Mouse (Mus musculus) midbrain, embryonic 11.5 days (tissue): ENCODE measurements around the gene Ssbp3. TPM values are rescaled to one million over a fixed set of nuclear protein-coding genes. Genes with fewer than 3 reads are reported as not detected.

Experiments used
- ATAC-seq: fragments of 200-750 bp; cut with Nextera tagmentation; 2 replicates; pipeline ENCODE4 v1.8.0; 2017; ENCODE audit warnings: moderate TSS enrichment, moderate library complexity; ENCODE audit not compliant: low FRiP score
- DNase-seq: peaks from one replicate; pipeline ENCODE4 v3.0.0; 2015; ENCODE audit warnings: low spot score; ENCODE audit errors: missing footprints
- H3K27ac ChIP-seq: fragments of 300-500 bp; sonication (generic); 2 replicates; pipeline ENCODE4 v1.5.1; 2014; ENCODE audit warnings: low read depth, low read length
- H3K27me3 ChIP-seq: fragments of 300-500 bp; sonication (generic); 2 replicates; pipeline ENCODE4 v1.6.1; 2014; ENCODE audit warnings: mild to moderate bottlenecking, low read length, moderate library complexity, mixed read lengths; ENCODE audit not compliant: control insufficient read depth, insufficient read depth
- H3K36me3 ChIP-seq: fragments of 300-500 bp; sonication (generic); 2 replicates; pipeline ENCODE4 v1.6.1; 2014; ENCODE audit warnings: mild to moderate bottlenecking, low read length, moderate library complexity, mixed read lengths; ENCODE audit not compliant: control insufficient read depth, insufficient read depth
- H3K4me1 ChIP-seq: fragments of 300-500 bp; sonication (generic); 2 replicates; pipeline ENCODE4 v1.6.1; 2014; ENCODE audit warnings: low read length; ENCODE audit not compliant: control insufficient read depth, insufficient read depth
- H3K4me2 ChIP-seq: fragments of 300-500 bp; sonication (generic); 2 replicates; pipeline ENCODE4 v1.6.1; 2014; ENCODE audit warnings: mild to moderate bottlenecking, moderate library complexity
- H3K4me3 ChIP-seq: fragments of 300-500 bp; sonication (generic); 2 replicates; pipeline ENCODE4 v1.5.1; 2014; ENCODE audit warnings: low read depth, low read length
- H3K9ac ChIP-seq: fragments of 300-500 bp; sonication (generic); 2 replicates; pipeline ENCODE4 v1.6.1; 2014; ENCODE audit warnings: low read length
- H3K9me3 ChIP-seq: fragments of 300-500 bp; sonication (generic); 2 replicates; pipeline ENCODE4 v1.6.1; 2016; ENCODE audit warnings: low read length; ENCODE audit not compliant: control insufficient read depth
- WGBS: fragments of 180-500 bp; shearing (Covaris S2); extraction: QIAGEN DNeasy Blood & Tissue Kit; methylation state at CpG from one replicate; pipeline ENCODE4 v1.1.7; 2014; 5-methylcytosine and 5-hydroxymethylcytosine counted together
- polyA plus RNA-seq: library from polyadenylated mRNA; unstranded; fragments of >200 nt; fragmentation: Nextera tagmentation; extraction: Ambion mirVana; gene quantifications from 2 replicates; pipeline ENCODE4 v1.2.1, GENCODE M21; 2014

The Ssbp3 gene
- polyA plus RNA-seq, 1 experiment from 2014 or later, result 124 TPM

DNA sequence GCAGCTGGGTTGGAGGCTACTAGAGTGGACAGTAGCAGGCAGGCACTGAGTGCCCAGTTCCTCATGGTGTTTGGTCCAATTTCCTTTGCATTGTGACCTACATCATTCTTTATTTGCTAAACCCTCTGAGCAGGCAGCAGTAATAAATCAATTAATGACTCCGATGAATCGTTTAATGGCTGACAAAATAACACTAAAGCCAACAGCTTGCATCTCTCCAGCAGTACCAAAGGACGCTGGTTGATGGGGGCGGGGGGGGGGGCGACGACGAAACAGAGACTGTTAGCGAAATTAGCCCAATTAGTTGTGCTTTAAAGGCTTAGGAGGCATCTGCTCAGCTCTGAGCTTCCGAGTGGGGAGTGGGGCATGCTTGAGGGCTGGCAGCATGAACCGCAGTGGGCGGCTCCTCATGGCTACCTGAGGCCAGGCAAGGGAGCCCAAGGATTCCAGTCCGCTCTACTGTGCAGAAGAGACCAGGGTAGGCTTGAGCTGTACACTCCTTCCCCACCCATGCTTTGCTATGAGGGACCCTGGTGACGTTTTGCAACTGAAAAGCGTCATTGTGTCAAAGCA, 91.5 kb downstream of the Ssbp3 start:
- DNase-seq, result no peak
- peaks cover 22% of the 10 kb centered on the region for H3K4me1 ChIP-seq
- H3K4me3 ChIP-seq, result no peak overlapping the region
- no peak overlapping the region for H3K4me2 ChIP-seq
- WGBS, result 78% methylated on average over 14 of the region's 14 CpGs
- no peak overlapping the region for H3K9ac ChIP-seq
- no peaks in the 10 kb centered on the region for H3K27me3 ChIP-seq
- H3K27ac ChIP-seq, result no peak overlapping the region
- ATAC-seq, result no peak
- H3K9me3 ChIP-seq, result no peaks in the 10 kb centered on the region
- H3K36me3 ChIP-seq, result no peaks in the 10 kb centered on the region

DNA sequence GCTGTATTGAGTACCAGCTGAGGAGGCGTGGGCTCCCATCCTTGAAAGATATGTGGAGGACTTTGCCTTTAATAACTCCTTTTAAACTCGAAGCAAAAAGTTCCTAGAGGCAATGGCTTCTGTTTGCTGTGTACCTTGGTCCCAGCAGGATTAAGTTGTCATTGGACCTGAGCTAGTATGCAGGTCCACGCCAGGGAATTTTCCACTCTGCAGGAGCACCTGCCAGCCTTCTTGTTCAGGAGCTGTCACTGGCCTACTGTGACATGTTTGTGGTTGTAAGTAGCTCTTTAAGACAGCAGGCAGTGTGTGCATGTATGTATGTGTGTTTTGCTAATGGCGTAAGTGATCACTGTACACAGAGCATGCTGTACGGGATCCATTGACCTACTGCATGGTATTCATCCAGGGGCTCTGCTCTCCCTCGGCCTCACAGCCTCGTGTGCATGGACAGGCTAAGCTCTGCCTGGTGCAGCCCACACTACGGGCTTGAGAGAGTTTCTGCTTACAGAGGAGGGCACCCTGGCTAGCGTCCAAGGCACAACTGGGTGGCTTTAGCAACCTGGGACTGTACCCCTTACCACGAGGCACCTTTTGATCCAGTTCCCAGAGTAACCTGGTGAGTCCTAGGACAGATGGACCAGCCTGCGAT, 92.1 kb downstream of the Ssbp3 start:
- WGBS, result 73% methylated on average over 11 of the region's 11 CpGs
- Histone ChIP-seq H3K9me3 (no peaks in the 10 kb centered on the region), H3K4me2 (no peak overlapping the region), H3K4me3 (no peak overlapping the region), H3K27me3 (no peaks in the 10 kb centered on the region), H3K36me3 (no peaks in the 10 kb centered on the region), H3K9ac (no peak overlapping the region), H3K27ac (no peak overlapping the region), H3K4me1 (peaks cover 22% of the 10 kb centered on the region)
- ATAC-seq, result no peak
- DNase-seq, result no peak

DNA sequence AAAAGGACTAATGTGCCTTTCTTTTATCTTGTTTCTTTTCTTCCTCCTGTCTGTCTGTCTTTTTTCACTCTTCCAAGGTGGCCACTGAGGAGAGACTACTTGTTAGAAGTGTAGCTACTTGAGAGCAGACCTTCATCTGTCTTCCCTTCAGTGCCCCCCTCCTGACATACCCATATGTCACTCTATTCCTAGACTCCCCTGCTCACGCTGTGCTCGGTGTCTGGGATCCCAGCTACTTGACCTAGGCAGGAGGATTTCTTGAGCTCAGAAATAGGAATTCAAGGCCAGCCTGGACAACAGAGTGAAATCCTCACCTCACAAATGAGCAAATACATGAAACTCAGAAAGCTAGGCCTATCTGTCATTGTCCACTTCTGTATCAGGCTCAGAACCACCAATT, 92.7 kb downstream of the Ssbp3 start:
- Histone ChIP-seq H3K4me3 (no peak overlapping the region), H3K36me3 (no peaks in the 10 kb centered on the region), H3K9me3 (no peaks in the 10 kb centered on the region), H3K4me1 (peaks cover 22% of the 10 kb centered on the region), H3K27me3 (no peaks in the 10 kb centered on the region), H3K9ac (no peak overlapping the region), H3K4me2 (no peak overlapping the region), H3K27ac (no peak overlapping the region)
- 74% methylated on average over 2 of the region's 2 CpGs for WGBS
- no peak for ATAC-seq
- DNase-seq, result no peak

- DNase-seq, result no peak
- Histone ChIP-seq H3K9ac (no peak overlapping the region), H3K36me3 (no peaks in the 10 kb centered on the region), H3K27me3 (no peaks in the 10 kb centered on the region), H3K27ac (no peak overlapping the region), H3K4me3 (no peak overlapping the region), H3K4me2 (no peak overlapping the region), H3K9me3 (no peaks in the 10 kb centered on the region), H3K4me1 (peaks cover 22% of the 10 kb centered on the region)
- WGBS, result 70% methylated on average over 3 of the region's 3 CpGs
- no peak for ATAC-seq
Measured at GRCm38 (mm10) chr4:107003786-107004185, 93.3 kb downstream of the Ssbp3 start.

- ATAC-seq (no peak), DNase-seq (no peak)
- Histone ChIP-seq H3K4me1 (peaks cover 22% of the 10 kb centered on the region), H3K9ac (no peak overlapping the region), H3K27me3 (no peaks in the 10 kb centered on the region), H3K4me3 (no peak overlapping the region), H3K9me3 (no peaks in the 10 kb centered on the region), H3K36me3 (no peaks in the 10 kb centered on the region), H3K4me2 (no peak overlapping the region), H3K27ac (no peak overlapping the region)
- WGBS, result 75% methylated on average over 3 of the region's 3 CpGs
Measured at GRCm38 (mm10) chr4:107004346-107004745, 93.8 kb downstream of the Ssbp3 start.

- no peak overlapping the region for H3K27ac ChIP-seq
- H3K4me3 ChIP-seq, result no peak overlapping the region
- no peak for DNase-seq
- no peak overlapping the region for H3K9ac ChIP-seq
- no peak overlapping the region for H3K4me2 ChIP-seq
- 85% methylated on average over 5 of the region's 5 CpGs for WGBS
- no peaks in the 10 kb centered on the region for H3K27me3 ChIP-seq
- H3K36me3 ChIP-seq, result no peaks in the 10 kb centered on the region
- ATAC-seq, result no peak
- H3K9me3 ChIP-seq, result no peaks in the 10 kb centered on the region
- peaks cover 18% of the 10 kb centered on the region for H3K4me1 ChIP-seq
Measured at GRCm38 (mm10) chr4:107005166-107005565, 94.7 kb downstream of the Ssbp3 start.

DNA sequence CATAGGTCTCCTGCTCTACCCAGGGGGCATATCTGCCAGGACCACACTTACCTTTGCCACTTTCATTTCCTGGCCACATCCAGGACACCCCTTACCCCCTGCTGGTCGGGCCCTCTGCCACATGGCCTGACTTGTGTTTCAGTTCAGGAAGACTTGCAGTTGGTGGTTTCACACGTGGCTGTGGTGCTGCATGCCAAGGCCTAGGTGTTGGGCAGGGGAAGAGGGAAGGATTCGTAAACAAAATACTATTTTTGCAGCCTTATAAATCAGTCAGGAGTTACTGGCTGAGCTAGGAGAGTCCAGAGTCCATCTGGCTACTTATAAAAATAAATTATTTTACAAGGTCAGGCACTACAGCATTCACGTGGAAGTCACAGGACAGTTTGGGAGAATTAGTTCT, 95.7 kb downstream of the Ssbp3 start:
- H3K36me3 ChIP-seq, result no peaks in the 10 kb centered on the region

DNA sequence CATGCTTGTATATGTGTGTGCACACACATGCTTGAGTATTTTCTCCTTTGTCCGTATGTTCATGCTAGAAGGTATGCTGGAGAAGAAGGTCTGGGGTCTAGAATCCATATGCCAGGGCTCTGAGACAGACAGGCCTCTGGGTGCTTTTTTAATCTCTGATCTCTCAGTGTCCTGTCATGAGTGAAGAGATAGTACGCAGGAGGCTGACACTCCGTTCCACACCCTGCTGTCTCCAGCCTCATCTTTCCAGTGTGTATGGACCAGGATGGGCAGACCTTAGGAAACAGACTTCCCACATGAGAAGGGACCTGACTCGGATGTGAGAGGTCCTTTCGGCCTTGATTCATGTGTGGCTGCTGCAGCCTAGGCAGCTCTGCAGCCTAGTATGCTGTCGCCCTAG, 96.3 kb downstream of the Ssbp3 start:
- Histone ChIP-seq H3K4me3 (no peak overlapping the region), H3K4me1 (peaks cover 10% of the 10 kb centered on the region), H3K9ac (no peak overlapping the region), H3K9me3 (no peaks in the 10 kb centered on the region), H3K4me2 (no peak overlapping the region), H3K36me3 (no peaks in the 10 kb centered on the region), H3K27me3 (no peaks in the 10 kb centered on the region), H3K27ac (no peak overlapping the region)
- DNase-seq (no peak), ATAC-seq (no peak)
- WGBS, result 92% methylated on average over 6 of the region's 6 CpGs

More for the DNA sequence above, 95.7 kb downstream of the Ssbp3 start:
- WGBS, result 80% methylated on average over 4 of the region's 4 CpGs
- peaks cover 16% of the 10 kb centered on the region for H3K4me1 ChIP-seq
- no peak overlapping the region for H3K4me2 ChIP-seq
- H3K27ac ChIP-seq, result no peak overlapping the region
- no peaks in the 10 kb centered on the region for H3K27me3 ChIP-seq
- H3K9ac ChIP-seq, result no peak overlapping the region
- ATAC-seq, result no peak
- no peak overlapping the region for H3K4me3 ChIP-seq
- DNase-seq, result no peak
- no peaks in the 10 kb centered on the region for H3K9me3 ChIP-seq

- Histone ChIP-seq H3K36me3 (no peaks in the 10 kb centered on the region), H3K9ac (no peak overlapping the region), H3K4me2 (no peak overlapping the region), H3K9me3 (no peaks in the 10 kb centered on the region), H3K27ac (no peak overlapping the region), H3K27me3 (no peaks in the 10 kb centered on the region), H3K4me1 (0 out of 2 replicates have a peak, but pooled peaks cover 4% of the 10 kb centered on the region), H3K4me3 (no peak overlapping the region)
- no peak for ATAC-seq
- 90% methylated on average over 8 of the region's 8 CpGs for WGBS
- DNase-seq, result no peak
Measured at GRCm38 (mm10) chr4:107007359-107007758, 96.9 kb downstream of the Ssbp3 start.
